Mouse (Mus musculus) bone marrow, adult 2 months (tissue): ENCODE results near the gene Med23.

Experiments used
- CTCF ChIP-seq: fragments of 200-500 bp; IDR thresholded peaks from 2 replicates; pipeline ENCODE4 v1.5.1; 2011; ENCODE audit warnings: low read length, control low read depth; ENCODE audit not compliant: control insufficient read depth, insufficient read depth
- POLR2A ChIP-seq: fragments of 200-500 bp; IDR thresholded peaks from 2 replicates; pipeline ENCODE4 v1.6.1; 2011; ENCODE audit warnings: low read depth, mild to moderate bottlenecking, control low read depth, low read length, borderline replicate concordance; ENCODE audit not compliant: control insufficient read depth

GRCm38 (mm10) chr10:24824621-24825020 lies 45.2 kb upstream of the Med23 start:
- no peak for TF ChIP-seq POLR2A
- no peak for TF ChIP-seq CTCF
